Mouse (Mus musculus) heart, embryonic 14.5 days (tissue): ENCODE measurements around the gene Ubap2l. TPM values are rescaled to one million over a fixed set of nuclear protein-coding genes. Genes with fewer than 3 reads are reported as not detected.

Source experiments
- ATAC-seq: fragments of 200-750 bp; cut with Nextera tagmentation; 2 replicates; pipeline ENCODE4 v1.8.0; 2017; ENCODE audit warnings: low read depth, moderate TSS enrichment; ENCODE audit not compliant: insufficient number of reproducible peaks, insufficient read depth, low FRiP score
- H3K27ac ChIP-seq, 2 experiments: fragments of 200-500 bp in 1 of 2; fragments of 300-500 bp in 1 of 2; sonication (generic) in 1 of 2; replicated peaks in 1 of 2; 2 replicates each; pipeline ENCODE4 v1.5.1; 2012 to 2014; ENCODE audit warnings: low read depth in 2 of 2, low read length in 2 of 2, control low read depth in 1 of 2, mild to moderate bottlenecking in 1 of 2, mixed read lengths in 1 of 2; ENCODE audit not compliant: control insufficient read depth in 1 of 2, insufficient read depth in 1 of 2
- H3K27me3 ChIP-seq: fragments of 300-500 bp; sonication (generic); 2 replicates; pipeline ENCODE4 v1.6.1; 2014; ENCODE audit warnings: mild to moderate bottlenecking, low read length, control low read depth; ENCODE audit not compliant: control insufficient read depth, insufficient read depth
- H3K36me3 ChIP-seq: fragments of 300-500 bp; sonication (generic); 2 replicates; pipeline ENCODE4 v1.6.1; 2014; ENCODE audit warnings: mild to moderate bottlenecking, control low read depth, low read length, mixed read lengths; ENCODE audit not compliant: control insufficient read depth, insufficient read depth
- H3K4me1 ChIP-seq, 2 experiments: fragments of 200-500 bp in 1 of 2; fragments of 300-500 bp in 1 of 2; sonication (generic) in 1 of 2; 2 replicates each; pipeline ENCODE4 v1.6.1; 2012 to 2014; ENCODE audit warnings: low read length in 2 of 2, control low read depth in 1 of 2, mixed read lengths in 1 of 2; ENCODE audit not compliant: control insufficient read depth in 2 of 2, insufficient read depth in 2 of 2
- H3K4me2 ChIP-seq: fragments of 300-500 bp; sonication (generic); 2 replicates; pipeline ENCODE4 v1.6.1; 2014; ENCODE audit warnings: mild to moderate bottlenecking, low read length
- H3K4me3 ChIP-seq, 2 experiments: fragments of 200-500 bp in 1 of 2; fragments of 300-500 bp in 1 of 2; sonication (generic) in 1 of 2; 2 replicates each; pipeline ENCODE4 v1.5.1; 2012 to 2014; ENCODE audit warnings: low read length in 2 of 2, mild to moderate bottlenecking in 2 of 2, control low read depth in 1 of 2, low read depth in 1 of 2, moderate library complexity in 1 of 2; ENCODE audit not compliant: control insufficient read depth in 1 of 2, insufficient read depth in 1 of 2
- H3K9ac ChIP-seq: fragments of 300-500 bp; sonication (generic); 2 replicates; pipeline ENCODE4 v1.6.1; 2014; ENCODE audit warnings: mild to moderate bottlenecking, low read length
- H3K9me3 ChIP-seq: fragments of 300-500 bp; sonication (generic); 2 replicates; pipeline ENCODE4 v1.6.1; 2016; ENCODE audit warnings: low read length, control low read depth; ENCODE audit not compliant: control insufficient read depth
- WGBS: fragments of 180-500 bp; shearing (Covaris S2); extraction: QIAGEN DNeasy Blood & Tissue Kit; methylation state at CpG from one replicate; pipeline ENCODE4 v1.1.7; 2014; 5-methylcytosine and 5-hydroxymethylcytosine counted together
- polyA plus RNA-seq: library from polyadenylated mRNA; unstranded; fragments of >200 nt; fragmentation: Nextera tagmentation; extraction: Ambion mirVana; gene quantifications from 2 replicates; pipeline ENCODE4 v1.2.1, GENCODE M21; 2014

Ubap2l gene
- polyA plus RNA-seq, 1 experiment from 2014 or later, result 154 TPM

GRCm38 (mm10) chr3:90034653-90035052 is 17.8 kb downstream of the Ubap2l start:
- 94% methylated on average over 2 of the region's 2 CpGs for WGBS
- Histone ChIP-seq H3K27me3 (no peaks in the 10 kb centered on the region), H3K4me1 (no peaks in the 10 kb centered on the region), H3K9me3 (no peaks in the 10 kb centered on the region), H3K9ac (no peak overlapping the region), H3K27ac (no peak overlapping the region), H3K4me3 (no peak overlapping the region), H3K36me3 (peaks cover 97% of the 10 kb centered on the region), H3K4me2 (no peak overlapping the region)
- no peak for ATAC-seq

- no peak for ATAC-seq
- Histone ChIP-seq H3K36me3 (peaks cover 100% of the 10 kb centered on the region), H3K27ac (no peak overlapping the region), H3K9ac (no peak overlapping the region), H3K4me1 (no peaks in the 10 kb centered on the region), H3K9me3 (no peaks in the 10 kb centered on the region), H3K4me2 (no peak overlapping the region), H3K4me3 (no peak overlapping the region), H3K27me3 (no peaks in the 10 kb centered on the region)
- 92% methylated on average over 4 of the region's 4 CpGs for WGBS
Observed at GRCm38 (mm10) chr3:90016626-90017025, 35.8 kb downstream of the Ubap2l start.

- H3K4me2 ChIP-seq, result no peak overlapping the region
- no peak for ATAC-seq
- no peaks in the 10 kb centered on the region for H3K9me3 ChIP-seq
- H3K4me3 ChIP-seq, result no peak overlapping the region
- H3K27ac ChIP-seq, result no peak overlapping the region
- H3K9ac ChIP-seq, result no peak overlapping the region
- peaks cover 99% of the 10 kb centered on the region for H3K36me3 ChIP-seq
- H3K27me3 ChIP-seq, result no peaks in the 10 kb centered on the region
- H3K4me1 ChIP-seq, result no peaks in the 10 kb centered on the region
- WGBS, result 65% methylated on average over 2 of the region's 2 CpGs
Observed at GRCm38 (mm10) chr3:90010291-90010690, 42.1 kb downstream of the Ubap2l start.

GRCm38 (mm10) chr3:90004091-90004796 is 48.2 kb downstream of the Ubap2l start:
- Histone ChIP-seq H3K27me3 (no peaks in the 10 kb centered on the region), H3K4me3 (no peak overlapping the region), H3K9me3 (no peaks in the 10 kb centered on the region), H3K9ac (no peak overlapping the region), H3K36me3 (peaks cover 97% of the 10 kb centered on the region), H3K27ac (no peak overlapping the region), H3K4me2 (no peak overlapping the region), H3K4me1 (peaks cover 0 to 3% of the 10 kb centered on the region in 2 experiments; a peak in 1 of 4 replicates)
- ATAC-seq, result no peak
- WGBS, result 80% methylated on average over 3 of the region's 3 CpGs

GRCm38 (mm10) chr3:89999830-90000229 is 52.6 kb downstream of the Ubap2l start:
- 80% methylated on average over 4 of the region's 4 CpGs for WGBS
- Histone ChIP-seq H3K4me1 (peaks cover 3 to 7% of the 10 kb centered on the region in 2 experiments; a peak in 1 of 4 replicates), H3K27me3 (no peaks in the 10 kb centered on the region), H3K4me2 (no peak overlapping the region), H3K4me3 (no peak overlapping the region), H3K36me3 (peaks cover 68% of the 10 kb centered on the region), H3K9me3 (no peaks in the 10 kb centered on the region), H3K9ac (no peak overlapping the region), H3K27ac (no peak overlapping the region)
- no peak for ATAC-seq

GRCm38 (mm10) chr3:89999090-89999489 is 53.3 kb downstream of the Ubap2l start:
- Histone ChIP-seq H3K4me3 (peak overlapping the region; percentile 64 to 86), H3K9me3 (no peaks in the 10 kb centered on the region), H3K9ac (peak overlapping the region; percentile 86), H3K36me3 (peaks cover 69% of the 10 kb centered on the region), H3K4me1 (peaks cover 3 to 7% of the 10 kb centered on the region in 2 experiments; a peak in 1 of 4 replicates), H3K27ac (peak overlapping the region; percentile 87 to 94), H3K27me3 (no peaks in the 10 kb centered on the region), H3K4me2 (peak overlapping the region; percentile 78)
- ATAC-seq, result peak; percentile 19; the same call in 1 of the 2 replicates
- WGBS, result 19% methylated on average over 8 of the region's 8 CpGs

- H3K36me3 ChIP-seq, result peaks cover 69% of the 10 kb centered on the region
- WGBS, result under 1% methylated on average over 26 of the region's 26 CpGs
- no peaks in the 10 kb centered on the region for H3K27me3 ChIP-seq
- no peaks in the 10 kb centered on the region for H3K9me3 ChIP-seq
- peak within 1 kb of the TSS; percentile 64 to 86 for H3K4me3 ChIP-seq
- peak within 1 kb of the TSS; percentile 78 for H3K4me2 ChIP-seq
- H3K9ac ChIP-seq, result peak within 1 kb of the TSS; percentile 86
- peaks cover 3 to 7% of the 10 kb centered on the region in 2 experiments; a peak in 1 of 4 replicates for H3K4me1 ChIP-seq
- peak; percentile 89 for ATAC-seq
- peak within 1 kb of the TSS; percentile 87 to 94 for H3K27ac ChIP-seq
Observed at GRCm38 (mm10) chr3:89998612-89999054, 53.8 kb downstream of the Ubap2l start, which contains the start of gene Hax1. Hax1 (minus strand) TSS chr3:89998780.
